Comparison of ENCODE assay signal across 8 mouse cellular contexts in the genomic region with DNA sequence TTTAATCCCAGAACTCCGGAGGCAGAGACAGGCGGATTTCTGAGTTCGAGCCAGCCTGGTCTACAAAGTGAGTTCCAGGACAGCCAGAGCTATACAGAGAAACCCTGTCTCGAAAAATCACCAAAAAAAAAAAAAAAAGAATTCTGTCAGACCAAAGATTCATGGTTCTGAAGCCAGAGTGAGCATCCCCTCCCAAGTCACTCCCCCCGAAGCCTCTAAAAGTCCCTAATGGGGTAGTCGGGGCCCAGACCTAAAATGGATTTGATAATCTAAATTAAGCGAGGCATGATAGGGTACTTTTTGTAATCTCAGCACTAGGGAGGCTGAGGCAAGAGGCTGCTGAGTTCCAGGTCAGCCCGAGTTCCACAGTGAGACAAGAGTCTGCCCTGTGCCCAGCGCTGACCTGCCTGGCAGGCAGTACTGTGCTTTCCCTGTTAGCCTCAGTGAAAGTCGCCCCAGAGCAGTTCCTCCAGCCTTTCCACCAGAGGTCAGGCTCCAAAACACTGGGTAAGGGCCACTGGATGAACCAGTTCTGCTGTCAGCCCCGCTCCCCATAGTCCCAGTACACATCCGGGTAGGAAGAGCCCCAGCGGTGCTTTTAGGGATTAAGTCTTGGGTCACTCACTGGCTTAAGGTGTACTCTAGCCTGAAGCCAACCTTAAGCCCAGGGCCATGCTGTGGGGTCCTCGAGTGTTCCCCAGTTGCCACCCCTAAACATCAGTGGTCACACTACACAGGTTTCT. TPM values are rescaled to one million over a fixed set of nuclear protein-coding genes. Genes with fewer than 3 reads are reported as not detected.
DNase-seq lines count a peak whose midpoint lies in the region; ATAC-seq and TF ChIP-seq lines count a peak whose summit lies in the region.

No protein-coding gene starts in this region.

- H3K36me3 ChIP-seq in heart, postnatal 0 days (replicated peaks; ENCODE audit: control insufficient read depth, insufficient read depth, low read length): peaks cover 10% of the 10 kb centered on the region
- peaks cover 5% of the 10 kb centered on the region; the same call in 1 of the 2 replicates for H3K36me3 ChIP-seq in limb, embryonic 10.5 days
- no peaks in the 10 kb centered on the region for H3K36me3 ChIP-seq in midbrain, embryonic 13.5 days

- H3K4me1 ChIP-seq in cerebellum, adult 2 months (ENCODE audit: control insufficient read depth, insufficient read depth, low read length): peaks cover 26% of the 10 kb centered on the region
- peaks cover 46% of the 10 kb centered on the region for H3K4me1 ChIP-seq in heart, postnatal 0 days (ENCODE audit: control insufficient read depth, insufficient read depth)
- H3K4me1 ChIP-seq in limb, embryonic 10.5 days: peaks cover 72% of the 10 kb centered on the region
- peaks cover 51% of the 10 kb centered on the region for H3K4me1 ChIP-seq in midbrain, embryonic 13.5 days (replicated peaks)

- no peak for TF ChIP-seq POLR2A in cerebellum, adult 2 months (IDR thresholded peaks at IDR 0.05; ENCODE audit: borderline replicate concordance, insufficient read depth, low read length)

- H3K9me3 ChIP-seq in heart, postnatal 0 days (replicated peaks; ENCODE audit: control insufficient read depth, low read length): no peaks in the 10 kb centered on the region
- H3K9me3 ChIP-seq in limb, embryonic 10.5 days (replicated peaks): no peaks in the 10 kb centered on the region
- no peaks in the 10 kb centered on the region for H3K9me3 ChIP-seq in midbrain, embryonic 13.5 days

- 62% methylated on average over 14 of the region's 14 CpGs for WGBS in cerebellum, adult 2 months
- 36% methylated on average over 14 of the region's 14 CpGs for WGBS in heart, postnatal 0 days
- WGBS in limb, embryonic 10.5 days: 23% methylated on average over 14 of the region's 14 CpGs
- WGBS in midbrain, embryonic 13.5 days: 26% methylated on average over 14 of the region's 14 CpGs

- no peak for DNase-seq in cerebellum, adult 2 months
- no peak for DNase-seq in cerebellum, adult 11-12 months
- DNase-seq in heart, postnatal 0 days (ENCODE audit: low spot score): peak; percentile 18
- DNase-seq in limb, embryonic 10.5 days (ENCODE audit: low spot score): peak; percentile 47
- no peak for DNase-seq in right cerebral cortex, postnatal 10 days (ENCODE audit: low spot score in 2 of 2)

- H3K27me3 ChIP-seq in cerebellum, adult 2 months (ENCODE audit: control insufficient read depth, insufficient read depth, low read length): no peaks in the 10 kb centered on the region
- no peaks in the 10 kb centered on the region for H3K27me3 ChIP-seq in heart, postnatal 0 days (ENCODE audit: control insufficient read depth, insufficient read depth, low read length)
- peaks cover 52% of the 10 kb centered on the region for H3K27me3 ChIP-seq in limb, embryonic 10.5 days (ENCODE audit: low read depth, poor library complexity, severe bottlenecking)
- H3K27me3 ChIP-seq in midbrain, embryonic 13.5 days: peaks cover 59% of the 10 kb centered on the region

- 0 out of 2 replicates have a peak, but pooled peaks have one; percentile 0 for ATAC-seq in common myeloid progenitor, adult 5-6 weeks (replicated peaks; ENCODE audit: low read depth, poor library complexity, severe bottlenecking)
- no peak for ATAC-seq in heart, postnatal 0 days (ENCODE audit: insufficient read depth, low read depth)
- ATAC-seq in midbrain, embryonic 13.5 days: no peak
- ATAC-seq in cerebellum, adult (ENCODE audit: insufficient number of reproducible peaks, low FRiP score, low TSS enrichment): no peak

- TF ChIP-seq EP300 in heart, postnatal 0 days (IDR thresholded peaks at IDR 0.05; ENCODE audit: low read depth): no peak

- peak overlapping the region; percentile 81 for H3K4me2 ChIP-seq in heart, postnatal 0 days (ENCODE audit: low read depth, low read length)
- peak overlapping the region; percentile 75; the same call in 1 of the 2 replicates for H3K4me2 ChIP-seq in midbrain, embryonic 13.5 days (replicated peaks)

- peak overlapping the region; percentile 8; the same call in 1 of the 2 replicates for H3K27ac ChIP-seq in cerebellum, adult 2 months (ENCODE audit: insufficient read depth, low read length)
- peak overlapping the region; percentile 98 for H3K27ac ChIP-seq in heart, postnatal 0 days (ENCODE audit: low read depth)
- H3K27ac ChIP-seq in limb, embryonic 10.5 days: peak overlapping the region; percentile 26; the same call in 1 of the 2 replicates
- H3K27ac ChIP-seq in midbrain, embryonic 13.5 days: no peak overlapping the region; the same call in 1 of the 2 replicates

- H3K4me3 ChIP-seq in cerebellum, adult 2 months (replicated peaks; ENCODE audit: insufficient read depth, low read depth, low read length): peak overlapping the region; percentile 61
- peak overlapping the region; percentile 53 for H3K4me3 ChIP-seq in heart, postnatal 0 days (ENCODE audit: low read depth, low read length)
- peak overlapping the region; percentile 69 for H3K4me3 ChIP-seq in limb, embryonic 10.5 days
- H3K4me3 ChIP-seq in midbrain, embryonic 13.5 days (replicated peaks): peak overlapping the region; percentile 55

- H3K9ac ChIP-seq in heart, postnatal 0 days (replicated peaks; ENCODE audit: low read depth, low read length): peak overlapping the region; percentile 36
- H3K9ac ChIP-seq in midbrain, embryonic 13.5 days (replicated peaks): no peak overlapping the region

- no peak for TF ChIP-seq CTCF in cerebellum, adult 2 months (IDR thresholded peaks at IDR 0.05; ENCODE audit: borderline replicate concordance, insufficient read depth, low read depth, low read length)
- peak; percentile 11; the same call in 1 of the 2 replicates for TF ChIP-seq CTCF in heart, postnatal 0 days (IDR thresholded peaks at IDR 0.05; ENCODE audit: low read depth)

RNA-seq across cellular contexts. Expression of gene Myo1c, which starts 2.8 kb away (rescaled TPM):
- 26.9 and 28.5 TPM in 2 replicates for polyA plus RNA-seq in cerebellum, adult 2 months (2012; rRNA removed)
- 19.5 and 22.3 TPM in 2 replicates for total RNA-seq in common myeloid progenitor, adult 5-6 weeks (2017)
- 127 and 143 TPM in 2 replicates for total RNA-seq in heart, postnatal 0 days (2014; rRNA removed; ENCODE audit: low replicate concordance)
- polyA plus RNA-seq in heart, postnatal 0 days (2015; fragmentation: Nextera tagmentation; extraction: Ambion mirVana): 40.4 and 45.2 TPM in 2 replicates
- 19.7 and 20.2 TPM in 2 replicates for polyA plus RNA-seq in limb, embryonic 10.5 days (2016; fragmentation: Nextera tagmentation; extraction: Ambion mirVana)
- polyA plus RNA-seq in midbrain, embryonic 13.5 days (2015; fragmentation: Nextera tagmentation; extraction: Ambion mirVana): 6.5 and 7.6 TPM in 2 replicates

RNA-seq across cellular contexts. Expression of gene Inpp5k, which starts 22.3 kb away (rescaled TPM):
- 81.3 and 87.4 TPM in 2 replicates for polyA plus RNA-seq in cerebellum, adult 2 months (2012; rRNA removed)
- 24.0 and 36.3 TPM in 2 replicates for total RNA-seq in common myeloid progenitor, adult 5-6 weeks (2017)
- 55.9 and 64.6 TPM in 2 replicates for total RNA-seq in heart, postnatal 0 days (2014; rRNA removed; ENCODE audit: low replicate concordance)
- 28.7 and 29.2 TPM in 2 replicates for polyA plus RNA-seq in heart, postnatal 0 days (2015; fragmentation: Nextera tagmentation; extraction: Ambion mirVana)
- polyA plus RNA-seq in limb, embryonic 10.5 days (2016; fragmentation: Nextera tagmentation; extraction: Ambion mirVana): 14.4 and 17.6 TPM in 2 replicates
- polyA plus RNA-seq in midbrain, embryonic 13.5 days (2015; fragmentation: Nextera tagmentation; extraction: Ambion mirVana): 41.9 and 43.4 TPM in 2 replicates

RNA-seq across cellular contexts. Expression of gene Crk, which starts 25.9 kb away (rescaled TPM):
- polyA plus RNA-seq in cerebellum, adult 2 months (2012; rRNA removed): 80.6 and 83.1 TPM in 2 replicates
- 38.9 and 51.4 TPM in 2 replicates for total RNA-seq in common myeloid progenitor, adult 5-6 weeks (2017)
- 57.0 and 74.0 TPM in 2 replicates for total RNA-seq in heart, postnatal 0 days (2014; rRNA removed; ENCODE audit: low replicate concordance)
- 70.8 and 88.4 TPM in 2 replicates for polyA plus RNA-seq in heart, postnatal 0 days (2015; fragmentation: Nextera tagmentation; extraction: Ambion mirVana)
- polyA plus RNA-seq in limb, embryonic 10.5 days (2016; fragmentation: Nextera tagmentation; extraction: Ambion mirVana): 105 and 123 TPM in 2 replicates
- 129 and 130 TPM in 2 replicates for polyA plus RNA-seq in midbrain, embryonic 13.5 days (2015; fragmentation: Nextera tagmentation; extraction: Ambion mirVana)

Comparison
In these comparisons a context has a peak if more than half of its experiments do, and no peak if none do; other contexts are left out.
1. DNase-seq: peak in heart, postnatal 0 days (single experiment) and limb, embryonic 10.5 days (single experiment); none in cerebellum, adult 2 months (0 of 2), cerebellum, adult 11-12 months (single experiment) and right cerebral cortex, postnatal 10 days (0 of 2).
2. Peak in every context shown above with its lines, with median percentiles within 50 percentile points of each other: H3K4me3 ChIP-seq.